Mouse (Mus musculus) CD4-positive, CD25-positive, alpha-beta regulatory T cell, adult 2 months (primary cell): Measurements from ENCODE around the gene Rnase2b.
"Not testable (repeated sequence)": the region's sequence is repeated elsewhere in the genome, so short reads cannot be mapped to it uniquely, and the experiment has no call there.

Experiments used
- DNase-seq: peaks from one replicate; pipeline ENCODE4 v3.0.0-alpha.2; 2012; ENCODE audit warnings: low read depth, low spot score

Rnase2b gene

DNA sequence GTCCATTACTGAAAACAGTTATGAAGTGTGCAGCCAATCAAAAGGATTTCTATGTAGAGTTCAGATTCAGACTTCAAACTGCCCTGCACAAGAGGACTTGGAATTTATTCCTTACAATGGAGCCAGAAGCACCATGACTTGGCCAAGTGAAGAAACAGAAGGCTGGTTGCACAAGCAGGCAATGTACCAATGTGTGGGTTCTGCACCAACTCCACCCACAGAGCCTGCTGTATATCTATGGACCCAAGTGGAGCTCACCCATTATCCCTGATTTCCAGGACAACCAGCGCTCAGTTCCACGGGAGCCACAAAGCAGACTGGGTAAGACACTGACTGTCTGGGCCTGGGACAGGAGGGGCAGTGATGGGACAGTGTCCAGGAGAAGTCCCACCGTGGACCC, at the start of gene Rnase2b:
Gene Rnase2b (plus strand): TSS at position 285 of the 400 bp plus-strand sequence.
- DNase-seq, result not testable (repeated sequence)

DNA sequence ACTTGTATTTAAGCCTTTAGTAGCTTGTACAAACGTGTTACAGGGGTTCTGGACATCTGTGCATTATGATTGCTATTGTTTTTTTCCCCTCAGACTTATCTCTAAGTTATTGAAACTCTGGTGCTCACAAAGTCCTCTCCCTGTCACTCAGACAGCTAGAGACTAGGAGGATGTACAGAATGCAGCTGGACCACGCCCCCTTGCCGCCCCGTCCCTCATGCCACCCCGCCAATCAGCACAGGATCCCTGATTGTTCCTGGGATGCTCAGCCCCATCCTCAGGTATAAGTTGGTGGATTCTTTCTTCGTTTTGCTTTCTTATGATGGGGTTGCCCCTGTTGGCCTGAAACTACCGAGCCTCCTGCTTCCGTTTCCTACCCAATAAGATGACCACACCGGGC, 48.6 kb upstream of the Rnase2b start:
- no peak for DNase-seq

DNA sequence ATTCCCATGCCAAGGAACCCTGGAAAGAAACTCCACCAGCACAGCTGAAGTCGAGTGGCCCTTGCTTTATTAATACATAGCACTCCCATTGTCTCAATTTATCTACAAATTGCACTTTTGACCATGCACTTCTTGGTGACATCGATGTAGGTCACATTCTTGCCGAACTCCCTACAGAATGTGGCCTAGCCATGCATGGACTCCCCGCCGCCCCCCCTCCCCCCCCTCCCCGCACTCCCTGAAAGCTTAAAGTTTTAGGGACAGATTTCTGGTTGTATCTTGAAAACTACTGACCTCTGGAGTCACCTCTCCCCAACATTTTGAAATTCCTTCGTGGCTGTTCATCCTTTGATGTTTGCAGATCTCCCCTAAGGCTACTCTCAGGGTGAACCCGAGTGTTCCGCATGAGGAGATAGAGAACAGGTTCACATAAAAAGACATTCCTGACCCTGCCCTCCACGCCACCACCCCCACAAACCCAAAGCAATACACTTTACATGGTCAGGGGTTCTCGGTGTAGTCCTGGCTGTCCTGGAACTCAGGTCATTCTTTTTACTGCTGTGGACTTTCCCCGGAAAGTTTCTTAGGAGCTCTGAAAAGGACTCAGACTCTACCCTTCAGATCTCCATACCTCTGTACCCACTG, 48.0 kb upstream of the Rnase2b start, which contains the start of gene Eddm3b:
Gene Eddm3b (plus strand): TSS at position 511 of the 645 bp plus-strand sequence.
- no peak for DNase-seq

DNA sequence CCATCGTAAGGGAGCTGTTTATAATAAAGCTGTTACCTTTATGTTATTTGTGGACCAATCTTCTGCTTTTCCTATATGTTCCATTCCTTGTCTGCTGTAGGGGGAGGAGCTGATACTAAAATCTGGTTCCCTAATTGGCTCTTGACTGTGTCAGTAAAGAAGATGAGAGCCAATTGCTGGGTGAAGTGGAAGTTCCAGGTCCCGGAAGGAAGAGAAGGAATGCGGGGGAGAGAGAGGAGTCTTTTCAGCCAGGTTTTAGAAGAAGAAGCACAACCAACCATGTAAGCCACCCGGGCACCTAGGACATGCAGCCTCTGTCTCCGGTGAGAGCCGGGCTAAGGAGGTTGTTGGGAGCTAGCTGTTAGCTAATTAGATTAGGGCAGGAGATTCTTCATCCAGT, 36.4 kb upstream of the Rnase2b start:
- no peak for DNase-seq

DNA sequence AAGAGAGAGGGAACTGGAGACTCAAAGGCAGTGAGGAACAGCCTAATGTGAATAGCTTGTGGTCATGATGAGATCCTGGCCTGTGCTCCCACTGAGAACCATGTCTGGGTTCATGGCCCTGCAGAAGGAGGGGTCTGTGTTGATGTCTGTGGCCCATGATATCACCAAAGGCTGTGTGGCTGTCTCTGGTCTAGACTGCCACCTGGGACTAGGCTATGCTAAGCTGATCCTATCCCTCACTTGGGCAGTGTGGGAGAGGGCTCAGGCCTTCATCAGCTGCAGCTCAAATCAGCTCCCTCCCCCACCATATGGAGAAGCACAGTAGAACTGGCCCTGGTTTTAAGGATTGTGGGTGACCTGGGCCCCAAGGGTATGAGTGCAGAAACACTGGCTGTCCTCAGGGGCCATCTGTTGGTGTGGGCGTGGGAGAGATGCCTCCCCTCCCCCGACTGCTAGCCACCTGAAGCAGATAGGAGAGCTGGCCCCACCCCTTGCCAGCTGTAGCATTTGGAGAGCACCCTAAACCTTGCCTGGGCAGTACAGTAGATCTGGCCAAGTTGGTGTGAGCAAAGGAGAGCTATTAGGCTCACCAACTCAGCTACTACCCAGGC, 34.3 kb upstream of the Rnase2b start:
- no peak for DNase-seq

DNA sequence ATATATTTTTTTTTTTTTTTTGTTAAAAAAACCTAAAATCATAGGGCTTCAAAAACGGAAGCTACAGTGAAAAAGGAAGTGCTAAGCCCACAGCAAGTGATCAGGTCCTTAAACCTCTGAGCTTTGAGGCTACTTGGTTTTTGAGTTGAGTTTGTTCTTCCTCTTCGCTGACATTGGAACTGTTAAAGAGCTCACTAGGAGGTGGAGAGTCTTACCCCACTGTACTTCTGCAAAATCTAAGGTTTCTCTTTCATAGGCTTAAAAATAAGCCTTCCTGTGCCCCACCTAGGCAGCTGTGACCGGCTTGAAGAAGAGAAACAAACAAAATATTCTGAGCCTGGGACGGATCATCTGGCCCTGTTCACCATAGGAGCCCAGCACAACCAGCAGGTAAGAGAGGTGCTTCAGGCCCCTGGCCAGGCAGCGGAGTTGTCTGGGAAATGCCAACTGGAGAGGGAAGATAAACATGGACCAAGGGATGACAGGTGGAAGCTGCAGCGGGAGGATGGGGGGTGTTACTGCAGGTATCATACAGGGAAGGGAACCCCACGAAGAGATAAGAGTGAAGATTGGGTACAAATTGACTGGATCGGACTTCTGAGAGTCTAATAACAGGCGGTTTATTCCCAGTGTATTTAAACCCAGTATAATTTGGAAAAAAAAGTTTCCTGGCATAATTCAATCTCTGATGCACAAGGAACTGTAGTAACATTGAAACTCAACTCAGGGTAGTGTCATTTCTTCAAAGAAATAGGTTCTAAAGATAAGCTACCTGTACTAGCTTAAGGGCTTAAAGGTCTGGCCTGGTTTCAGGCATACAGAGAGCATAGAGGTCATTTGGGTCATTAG, 33.1 kb upstream of the Rnase2b start:
- DNase-seq, result no peak

DNA sequence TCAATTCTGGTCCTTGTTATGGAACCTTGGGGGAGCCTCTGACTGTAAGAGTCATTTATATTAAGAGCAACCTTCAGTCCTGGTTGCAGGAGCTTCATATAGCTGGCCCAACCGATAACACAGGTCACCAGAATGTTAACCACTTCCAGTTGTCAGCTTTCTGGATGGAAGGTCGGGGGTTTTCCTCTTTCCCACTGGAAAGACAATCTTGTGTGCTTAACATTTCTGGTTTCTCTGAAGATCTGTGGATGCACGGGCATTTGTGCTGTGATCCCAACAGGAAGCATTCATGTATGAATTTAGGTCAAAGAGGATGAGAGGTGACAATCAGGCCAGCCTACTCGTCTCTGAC, 32.5 kb upstream of the Rnase2b start:
- no peak for DNase-seq

GRCm38 (mm10) chr14:51130315-51130940, 31.6 kb upstream of the Rnase2b start:
- no peak for DNase-seq

DNA sequence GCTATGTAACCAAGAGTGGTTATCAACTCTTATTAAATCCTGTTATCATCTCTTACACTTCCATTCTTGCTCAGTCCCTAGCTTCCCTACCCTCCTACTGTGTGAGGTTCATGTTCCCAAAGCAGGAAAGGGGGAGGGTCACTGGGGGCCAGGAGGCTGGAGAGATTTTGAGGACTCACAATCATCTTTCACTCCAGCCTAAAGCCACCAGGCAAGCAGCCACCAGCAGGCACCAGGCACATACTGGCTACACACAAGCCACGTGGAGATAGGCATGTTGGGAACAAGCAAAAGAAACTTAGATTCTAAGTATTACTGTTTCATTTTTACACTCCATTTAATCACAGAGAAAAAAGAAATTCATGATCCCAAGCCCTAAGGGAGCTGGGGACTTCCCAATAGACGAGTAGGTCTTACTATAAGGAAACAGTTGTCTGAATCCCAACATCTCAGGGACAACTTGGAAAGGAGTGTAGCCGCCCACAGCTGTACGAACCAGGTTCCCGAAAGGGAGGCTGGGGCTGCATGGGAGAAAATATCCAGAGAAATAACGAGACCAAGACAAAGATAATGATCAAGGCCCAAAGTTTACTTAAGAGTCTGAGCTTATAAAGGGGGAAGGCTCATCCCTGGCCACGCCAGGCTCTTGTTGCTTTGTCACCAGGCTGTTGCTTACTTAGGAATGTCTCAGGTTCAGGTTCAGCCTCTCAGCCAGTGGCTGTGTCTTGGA, 30.8 kb upstream of the Rnase2b start:
- no peak for DNase-seq

DNA sequence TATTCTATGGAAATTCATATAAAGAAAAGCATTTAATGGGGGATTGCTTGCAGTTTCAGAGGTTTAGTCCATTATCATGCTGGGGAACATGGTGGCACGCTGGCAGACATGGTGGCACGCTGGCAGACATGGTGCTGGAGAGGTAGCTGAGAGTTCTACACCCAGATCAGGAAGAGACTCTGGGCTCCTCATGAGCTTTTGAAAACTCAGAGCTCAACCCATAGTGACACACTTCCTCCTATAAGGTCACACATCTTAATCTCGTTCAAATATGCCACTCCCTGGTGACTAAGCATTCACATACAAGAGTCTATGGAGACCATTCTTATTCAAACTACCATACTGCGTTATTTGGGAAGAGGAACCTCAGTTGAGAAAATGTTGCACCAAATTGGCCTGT, 29.7 kb upstream of the Rnase2b start:
- DNase-seq, result no peak

DNA sequence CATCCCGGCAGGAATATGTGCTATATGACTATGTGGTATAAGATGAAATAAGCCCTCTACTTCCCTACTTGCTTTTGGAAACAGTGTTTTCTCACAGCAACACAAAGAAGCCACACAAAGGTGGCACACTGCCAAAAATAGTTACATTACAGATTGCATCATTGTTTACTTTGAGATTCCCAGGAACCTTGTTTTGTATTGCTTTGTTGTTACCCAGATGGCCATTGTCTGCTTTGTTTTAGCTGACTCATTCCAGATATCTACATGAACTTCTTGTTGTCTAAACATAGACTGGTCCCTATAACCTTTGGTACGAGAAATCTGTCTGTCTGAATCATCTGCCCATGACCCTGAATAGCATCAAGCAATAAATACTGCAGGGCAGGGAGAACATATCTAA, 21.7 kb upstream of the Rnase2b start:
- DNase-seq, result no peak

DNA sequence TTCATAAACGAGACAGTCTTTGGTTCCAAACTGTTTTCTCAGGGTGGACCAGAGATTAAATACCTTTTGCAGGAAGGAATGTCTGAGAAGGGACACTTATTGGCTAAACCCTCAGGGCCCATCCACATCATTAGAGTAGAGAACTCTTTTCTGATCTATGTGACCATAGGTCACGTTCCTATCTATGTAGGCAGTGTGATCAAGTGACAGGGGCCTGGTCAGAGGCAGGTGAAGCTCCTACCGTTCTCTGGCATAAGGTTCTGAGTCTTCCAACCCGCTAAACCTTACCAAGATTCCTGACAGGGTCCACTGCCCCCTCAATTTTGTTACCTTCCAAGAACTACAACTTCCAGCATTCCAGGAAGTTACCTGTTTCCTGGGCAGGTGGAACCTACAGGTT, 19.9 kb upstream of the Rnase2b start:
- no peak for DNase-seq

DNA sequence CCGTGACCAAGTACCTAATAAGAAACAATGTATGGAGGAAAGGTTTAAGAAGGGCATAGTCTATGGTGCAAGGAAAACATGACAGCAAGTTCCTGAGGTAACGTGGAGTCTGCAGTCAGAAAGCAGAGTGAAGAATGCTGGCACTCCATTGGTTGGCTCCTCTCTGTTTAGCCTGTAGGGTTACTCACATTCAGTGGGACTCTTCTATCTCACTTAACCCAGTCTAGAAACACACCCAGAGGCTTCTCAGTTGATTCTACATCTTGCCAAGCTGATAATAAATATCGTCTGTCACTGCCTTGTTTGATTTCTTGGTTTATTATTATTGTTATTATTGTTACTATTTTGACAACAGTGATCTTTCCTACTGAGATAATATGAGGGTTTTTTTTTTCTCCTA, 19.5 kb upstream of the Rnase2b start:
- no peak for DNase-seq

DNA sequence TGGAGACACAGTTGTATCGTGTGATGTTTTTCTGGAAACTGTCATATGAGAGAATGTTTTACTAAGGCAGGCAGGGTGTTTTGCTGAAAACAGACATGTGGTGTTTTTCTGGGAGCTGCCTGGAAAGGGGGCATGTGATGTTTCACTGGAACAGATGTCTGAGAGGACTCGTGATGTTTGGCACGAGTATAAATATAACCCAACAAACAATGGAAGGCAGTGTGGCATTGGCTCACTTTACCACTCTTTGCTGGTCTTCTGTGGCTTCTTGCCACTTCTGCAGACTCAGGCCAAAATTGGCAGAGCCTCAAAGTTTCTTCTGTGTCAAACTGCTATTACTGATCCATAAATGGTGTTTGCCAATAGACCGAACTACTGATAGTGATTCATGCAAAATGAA, 18.8 kb upstream of the Rnase2b start:
- no peak for DNase-seq

- DNase-seq, result no peak
These were observed 18.1 kb upstream of the Rnase2b start for GRCm38 (mm10) chr14:51143937-51144336.

DNA sequence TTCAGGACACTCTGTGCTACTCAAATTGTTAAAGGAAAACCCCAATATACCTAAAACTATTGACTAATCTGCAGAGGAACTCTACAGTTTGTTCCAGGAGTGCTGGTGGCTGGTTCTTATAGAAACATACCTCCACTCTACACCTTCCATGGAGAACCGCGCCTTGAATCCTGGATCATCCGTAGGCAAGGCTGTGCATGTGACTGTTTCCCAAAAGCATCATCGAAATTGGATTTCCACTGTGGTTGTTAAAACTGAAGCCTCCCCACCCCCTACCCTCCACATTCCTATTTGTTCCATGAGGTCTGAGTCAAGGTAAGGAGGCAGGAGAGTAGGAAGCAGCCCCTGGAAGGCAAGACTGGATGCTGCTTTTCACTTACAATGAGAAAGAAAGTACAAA, 17.6 kb upstream of the Rnase2b start:
- no peak for DNase-seq

GRCm38 (mm10) chr14:51145521-51145920, 16.5 kb upstream of the Rnase2b start:
- no peak for DNase-seq

- no peak for DNase-seq
These were observed 15.4 kb upstream of the Rnase2b start, which contains the start of gene Rnase1 for GRCm38 (mm10) chr14:51146685-51147084. Gene Rnase1 (minus strand): TSS chr14:51146785.

DNA sequence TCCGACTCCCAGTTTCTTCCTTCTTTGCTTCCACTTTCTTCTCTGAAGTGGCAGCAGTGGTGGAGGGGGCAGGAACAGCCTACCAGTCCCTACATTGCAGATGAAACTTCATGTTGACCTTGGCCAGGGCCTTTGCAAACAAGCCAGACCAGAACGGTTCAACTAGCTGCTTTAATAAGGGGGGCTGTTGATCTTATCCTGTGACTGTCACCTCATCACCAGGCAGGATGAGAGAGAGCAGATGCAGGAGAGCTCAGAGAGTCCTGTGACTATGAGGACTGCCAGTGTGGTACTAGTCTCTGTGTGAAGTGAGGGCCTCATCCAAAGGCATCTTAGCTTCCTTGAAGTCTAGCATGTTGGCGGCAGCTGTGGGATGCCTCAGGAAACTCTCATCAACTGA, 14.1 kb upstream of the Rnase2b start:
- no peak for DNase-seq

- no peak for DNase-seq
These were observed 12.9 kb upstream of the Rnase2b start for GRCm38 (mm10) chr14:51149164-51149563.

GRCm38 (mm10) chr14:51150206-51150831, 11.7 kb upstream of the Rnase2b start:
- DNase-seq, result no peak
